In genomic region chr1:58734043-58734920, GRCm38 (mm10) we compare ENCODE assay signal across 32 mouse cellular contexts. TPM values are rescaled to one million over a fixed set of nuclear protein-coding genes. Genes with fewer than 3 reads are reported as not detected.
DNase-seq lines count a peak whose midpoint lies in the region; ATAC-seq lines count a peak whose summit lies in the region.
"Had no signal": no experiment of that assay in that cellular context is flagged by ENCODE, and none has a peak within 500 bp of the region (broad histone marks: within the 10 kb centered on the region; RNA-seq: fewer than 3 reads in every experiment).

No protein-coding gene starts in this region.

- no peaks in the 10 kb centered on the region for H3K27me3 ChIP-seq in kidney, embryonic 16.5 days (ENCODE audit: insufficient read depth, low read length)
- H3K27me3 ChIP-seq: heart, embryonic 13.5 days; hindbrain, embryonic 15.5 days; intestine, embryonic 15.5 days; limb, embryonic 12.5 days; liver, embryonic 15.5 days; neural tube, embryonic 15.5 days had no signal

- ATAC-seq in kidney, embryonic 16.5 days (ENCODE audit: low FRiP score, low TSS enrichment) = no peak
- ATAC-seq: forebrain, embryonic 14.5 days; intestine, embryonic 15.5 days had no signal

- peak; percentile 84 for DNase-seq in heart, adult 11 months
- DNase-seq in heart, adult 18-20 months = no peak
- DNase-seq in kidney, postnatal 14 days = no peak
- peak; percentile 39 for DNase-seq in T-cell, adult 2 months (ENCODE audit: low spot score)
- no peak for DNase-seq in urinary bladder, postnatal 36 days (ENCODE audit: low spot score in 2 of 2)
- DNase-seq in right cerebral cortex, adult 18-20 months = no peak
- DNase-seq: adrenal gland, adult 8-10 months; cerebellum, adult 8-10 months; cerebellum, postnatal 25 days; gastrocnemius, postnatal 36 days; heart, postnatal 10 days; lung, embryonic 14.5 days; lung, postnatal 14 days; midbrain, embryonic 14.5 days; retina, postnatal 1 day; right cerebral cortex, postnatal 25 days; thymus, postnatal 14 days had no signal

- no peak overlapping the region for H3K4me3 ChIP-seq in kidney, embryonic 16.5 days (ENCODE audit: low read length)
- H3K4me3 ChIP-seq: heart, embryonic 13.5 days; hindbrain, embryonic 15.5 days; intestine, embryonic 15.5 days; limb, embryonic 12.5 days; liver, embryonic 15.5 days; neural tube, embryonic 15.5 days had no signal

- H3K4me2 ChIP-seq in kidney, embryonic 16.5 days (replicated peaks; ENCODE audit: low read depth, low read length) = no peak overlapping the region
- H3K4me2 ChIP-seq: heart, embryonic 13.5 days; hindbrain, embryonic 15.5 days; intestine, embryonic 15.5 days; limb, embryonic 12.5 days; liver, embryonic 15.5 days; lung, embryonic 14.5 days; neural tube, embryonic 15.5 days had no signal

- no peaks in the 10 kb centered on the region for H3K9me3 ChIP-seq in kidney, embryonic 16.5 days (ENCODE audit: low read length)
- H3K9me3 ChIP-seq: heart, embryonic 13.5 days; hindbrain, embryonic 15.5 days; intestine, embryonic 15.5 days; limb, embryonic 12.5 days; liver, embryonic 15.5 days; neural tube, embryonic 15.5 days had no signal

- no peak overlapping the region for H3K9ac ChIP-seq in kidney, embryonic 16.5 days (replicated peaks; ENCODE audit: low read length)
- H3K9ac ChIP-seq: heart, embryonic 13.5 days; hindbrain, embryonic 15.5 days; intestine, embryonic 15.5 days; limb, embryonic 12.5 days; liver, embryonic 15.5 days; lung, embryonic 14.5 days; neural tube, embryonic 15.5 days had no signal

- 93% methylated on average over 11 of the region's 11 CpGs for WGBS in kidney, embryonic 16.5 days

- H3K27ac ChIP-seq in kidney, embryonic 16.5 days (ENCODE audit: low read length) = peak overlapping the region; percentile 48
- H3K27ac ChIP-seq: heart, embryonic 13.5 days; hindbrain, embryonic 15.5 days; intestine, embryonic 15.5 days; limb, embryonic 12.5 days; liver, embryonic 15.5 days; neural tube, embryonic 15.5 days had no signal

- no peaks in the 10 kb centered on the region for H3K4me1 ChIP-seq in kidney, embryonic 16.5 days (ENCODE audit: insufficient read depth, low read length)
- H3K4me1 ChIP-seq: heart, embryonic 13.5 days; hindbrain, embryonic 15.5 days; intestine, embryonic 15.5 days; limb, embryonic 12.5 days; liver, embryonic 15.5 days; neural tube, embryonic 15.5 days had no signal

- H3K36me3 ChIP-seq in kidney, embryonic 16.5 days (ENCODE audit: insufficient read depth, low read length) = peaks cover 64% of the 10 kb centered on the region

RNA-seq across cellular contexts. Expression of gene Cflar, which starts 23.0 kb away (rescaled TPM):
- 10 to 100 TPM; 65.2 to 75.0 TPM for total RNA-seq in heart, adult 18-20 months (2021)
- 41.3 and 45.0 TPM in 2 replicates for polyA plus RNA-seq in kidney, embryonic 16.5 days (2015; fragmentation: Nextera tagmentation; extraction: Ambion mirVana)

RNA-seq across cellular contexts. Expression of gene Als2cr12, which starts 38.5 kb away (rescaled TPM):
- not detected for total RNA-seq in heart, adult 18-20 months (2021)
- not detected in 2 replicates for polyA plus RNA-seq in kidney, embryonic 16.5 days (2015; fragmentation: Nextera tagmentation; extraction: Ambion mirVana)
- total RNA-seq: gastrocnemius, postnatal 36 days; heart, adult 8-10 months; hematopoietic stem cell, adult 5-6 weeks; left cerebral cortex, adult 18-20 months; left cerebral cortex, postnatal 14 days; monocyte, adult 5-6 weeks had no signal
- polyA plus RNA-seq: embryonic facial prominence, embryonic 11.5 days; forebrain, embryonic 14.5 days; heart, embryonic 13.5 days; hindbrain, embryonic 15.5 days; limb, embryonic 12.5 days; liver, adult 2 months; liver, embryonic 15.5 days; lung, embryonic 14.5 days; midbrain, embryonic 14.5 days; neural tube, embryonic 15.5 days had no signal

Comparison
In these comparisons a context has a peak if more than half of its experiments do, and no peak if none do; other contexts are left out.
1. DNase-seq: peak in heart, adult 11 months (single experiment) and T-cell, adult 2 months (single experiment); none in heart, adult 18-20 months (0 of 2), kidney, postnatal 14 days (single experiment), urinary bladder, postnatal 36 days (0 of 2) and right cerebral cortex, adult 18-20 months (single experiment).